Mouse (Mus musculus) limb, embryonic 11.5 days (tissue): Measurements from ENCODE around the gene Hemk1. TPM values are rescaled to one million over a fixed set of nuclear protein-coding genes. Genes with fewer than 3 reads are reported as not detected.

Source experiments
- ATAC-seq: fragments of 200-750 bp; cut with Nextera tagmentation; 2 replicates; pipeline ENCODE4 v1.8.0; 2017; ENCODE audit warnings: low read depth; ENCODE audit not compliant: insufficient number of reproducible peaks, low FRiP score, low TSS enrichment
- DNase-seq: peaks from one replicate; pipeline ENCODE4 v3.0.0-alpha.2; 2015; ENCODE audit warnings: low spot score
- H3K27ac ChIP-seq: fragments of 300-500 bp; sonication (generic); replicated peaks from 2 replicates; pipeline ENCODE4 v1.5.1; 2014; ENCODE audit warnings: low read depth, mild to moderate bottlenecking, low read length
- H3K27me3 ChIP-seq: fragments of 300-500 bp; sonication (generic); 2 replicates; pipeline ENCODE4 v1.6.1; 2014; ENCODE audit warnings: mild to moderate bottlenecking, low read length, mixed read lengths; ENCODE audit not compliant: control insufficient read depth, insufficient read depth
- H3K36me3 ChIP-seq: fragments of 300-500 bp; sonication (generic); 2 replicates; pipeline ENCODE4 v1.6.1; 2014; ENCODE audit warnings: mild to moderate bottlenecking, low read length, moderate library complexity, mixed read lengths; ENCODE audit not compliant: control insufficient read depth, insufficient read depth
- H3K4me1 ChIP-seq: fragments of 300-500 bp; sonication (generic); 2 replicates; pipeline ENCODE4 v1.6.1; 2014; ENCODE audit warnings: low read length, mixed read lengths; ENCODE audit not compliant: control insufficient read depth, insufficient read depth
- H3K4me2 ChIP-seq: fragments of 300-500 bp; sonication (generic); 2 replicates; pipeline ENCODE4 v1.6.1; 2014; ENCODE audit warnings: low read depth, mild to moderate bottlenecking, moderate library complexity; ENCODE audit not compliant: severe bottlenecking
- H3K4me3 ChIP-seq: fragments of 300-500 bp; sonication (generic); 2 replicates; pipeline ENCODE4 v1.5.1; 2014; ENCODE audit warnings: low read depth, low read length
- H3K9ac ChIP-seq: fragments of 300-500 bp; sonication (generic); 2 replicates; pipeline ENCODE4 v1.6.1; 2014; ENCODE audit warnings: mild to moderate bottlenecking, low read length
- H3K9me3 ChIP-seq: fragments of 300-500 bp; sonication (generic); 2 replicates; pipeline ENCODE4 v1.6.1; 2016; ENCODE audit warnings: low read length; ENCODE audit not compliant: control insufficient read depth
- WGBS: fragments of 180-500 bp; shearing (Covaris S2); extraction: QIAGEN DNeasy Blood & Tissue Kit; methylation state at CpG from one replicate; pipeline ENCODE4 v1.1.7; 2014; 5-methylcytosine and 5-hydroxymethylcytosine counted together
- polyA plus RNA-seq: library from polyadenylated mRNA; unstranded; fragments of >200 nt; fragmentation: Nextera tagmentation; extraction: Ambion mirVana; gene quantifications from 2 replicates; pipeline ENCODE4 v1.2.1, GENCODE M21; 2014

Hemk1 gene
- polyA plus RNA-seq, 1 experiment from 2014 or later = 10.0 TPM

DNA sequence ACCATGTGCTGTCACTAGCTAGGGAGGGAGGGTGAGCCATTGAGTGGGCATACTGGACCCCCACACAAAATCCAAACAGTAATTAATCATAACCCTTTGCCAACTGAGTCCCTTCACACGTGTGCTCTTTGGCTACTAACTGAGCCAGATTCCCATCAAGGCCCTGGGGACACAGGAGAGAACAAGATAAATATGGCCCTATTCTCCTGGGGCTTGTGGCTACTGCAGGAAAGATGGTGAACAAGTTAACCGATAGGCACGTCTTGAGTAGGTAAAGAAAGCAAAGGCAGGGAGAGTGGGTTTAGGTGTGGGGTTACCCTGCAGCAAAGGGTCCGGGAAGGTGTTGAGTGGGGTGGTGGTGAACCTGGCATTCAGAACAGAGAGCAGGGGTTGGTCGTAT lies 34.2 kb downstream of the Hemk1 start:
- Histone ChIP-seq H3K4me3 (no peak overlapping the region), H3K27ac (no peak overlapping the region), H3K36me3 (no peaks in the 10 kb centered on the region), H3K9me3 (no peaks in the 10 kb centered on the region), H3K27me3 (no peaks in the 10 kb centered on the region), H3K9ac (no peak overlapping the region), H3K4me1 (0 out of 2 replicates have a peak, but pooled peaks cover under 1% of the 10 kb centered on the region), H3K4me2 (no peak overlapping the region)
- WGBS = 85% methylated on average over 5 of the region's 5 CpGs
- DNase-seq = no peak
- ATAC-seq = no peak

DNA sequence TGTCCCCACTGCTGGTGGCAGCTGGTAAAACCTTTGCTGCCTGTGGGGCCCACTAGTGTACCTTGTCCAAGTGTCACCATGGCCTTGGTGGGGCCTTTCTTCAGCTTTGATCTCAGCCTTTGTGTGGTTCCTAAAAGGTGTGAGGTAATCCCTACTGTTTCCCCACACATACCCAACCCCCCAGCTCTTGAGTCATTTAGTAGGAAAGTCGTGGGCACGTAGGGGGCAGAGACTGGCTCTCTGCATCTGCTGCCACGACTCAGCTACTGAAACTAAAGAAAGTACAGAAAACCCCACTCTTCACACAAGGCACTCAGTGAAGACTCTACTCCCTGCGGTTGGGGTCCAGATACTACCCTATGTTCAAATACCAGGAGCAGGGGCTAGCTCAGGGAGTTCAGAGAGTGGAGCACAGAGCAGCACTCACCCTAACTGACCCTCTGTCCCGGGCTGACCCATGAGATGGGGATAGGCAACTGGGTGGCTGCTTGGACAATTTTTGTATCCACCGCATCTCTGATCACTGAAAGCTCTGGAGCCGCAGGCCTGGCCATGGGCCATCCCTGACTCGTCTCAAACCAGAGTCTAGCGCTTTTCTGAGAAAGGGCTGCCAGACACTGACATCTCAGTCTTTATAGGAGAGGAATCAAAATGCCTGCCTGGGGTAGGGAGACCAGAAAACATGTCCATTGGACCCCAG lies 34.9 kb downstream of the Hemk1 start:
- Histone ChIP-seq H3K27me3 (no peaks in the 10 kb centered on the region), H3K27ac (no peak overlapping the region), H3K9me3 (no peaks in the 10 kb centered on the region), H3K4me3 (no peak overlapping the region), H3K4me1 (0 out of 2 replicates have a peak, but pooled peaks cover 2% of the 10 kb centered on the region), H3K36me3 (no peaks in the 10 kb centered on the region), H3K9ac (no peak overlapping the region), H3K4me2 (no peak overlapping the region)
- ATAC-seq (no peak), DNase-seq (no peak)
- 77% methylated on average over 9 of the region's 9 CpGs for WGBS

DNA sequence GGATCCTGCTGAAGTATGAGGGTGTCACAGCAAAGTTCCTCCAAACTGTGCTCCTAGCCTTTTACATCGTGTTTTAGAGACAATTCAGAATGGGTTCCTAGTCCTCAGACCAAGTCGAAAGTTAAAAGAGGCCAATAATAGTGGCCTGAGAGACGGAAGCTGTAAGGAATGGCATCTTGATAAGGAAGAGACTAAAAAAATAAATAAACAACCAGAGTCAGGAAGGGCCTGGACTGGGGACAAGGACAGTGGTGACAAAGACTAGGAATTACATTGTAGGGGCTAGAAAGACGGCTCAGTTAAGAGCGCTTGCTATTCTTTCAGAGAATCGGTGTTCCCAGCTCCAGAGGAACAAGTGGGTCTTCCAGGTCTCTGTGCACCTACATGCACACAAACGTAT lies 35.6 kb downstream of the Hemk1 start:
- 63% methylated on average over 7 of the region's 7 CpGs for whole genome bisulfite sequencing
- no peaks in the 10 kb centered on the region for H3K36me3 ChIP-seq
- no peak overlapping the region for H3K4me2 ChIP-seq
- H3K4me3 ChIP-seq = no peak overlapping the region
- H3K9me3 ChIP-seq = no peaks in the 10 kb centered on the region
- no peak for ATAC-seq
- 0 out of 2 replicates have a peak, but pooled peaks cover 2% of the 10 kb centered on the region for H3K4me1 ChIP-seq
- H3K9ac ChIP-seq = no peak overlapping the region
- DNase-seq = no peak
- H3K27ac ChIP-seq = no peak overlapping the region
- H3K27me3 ChIP-seq = no peaks in the 10 kb centered on the region

DNA sequence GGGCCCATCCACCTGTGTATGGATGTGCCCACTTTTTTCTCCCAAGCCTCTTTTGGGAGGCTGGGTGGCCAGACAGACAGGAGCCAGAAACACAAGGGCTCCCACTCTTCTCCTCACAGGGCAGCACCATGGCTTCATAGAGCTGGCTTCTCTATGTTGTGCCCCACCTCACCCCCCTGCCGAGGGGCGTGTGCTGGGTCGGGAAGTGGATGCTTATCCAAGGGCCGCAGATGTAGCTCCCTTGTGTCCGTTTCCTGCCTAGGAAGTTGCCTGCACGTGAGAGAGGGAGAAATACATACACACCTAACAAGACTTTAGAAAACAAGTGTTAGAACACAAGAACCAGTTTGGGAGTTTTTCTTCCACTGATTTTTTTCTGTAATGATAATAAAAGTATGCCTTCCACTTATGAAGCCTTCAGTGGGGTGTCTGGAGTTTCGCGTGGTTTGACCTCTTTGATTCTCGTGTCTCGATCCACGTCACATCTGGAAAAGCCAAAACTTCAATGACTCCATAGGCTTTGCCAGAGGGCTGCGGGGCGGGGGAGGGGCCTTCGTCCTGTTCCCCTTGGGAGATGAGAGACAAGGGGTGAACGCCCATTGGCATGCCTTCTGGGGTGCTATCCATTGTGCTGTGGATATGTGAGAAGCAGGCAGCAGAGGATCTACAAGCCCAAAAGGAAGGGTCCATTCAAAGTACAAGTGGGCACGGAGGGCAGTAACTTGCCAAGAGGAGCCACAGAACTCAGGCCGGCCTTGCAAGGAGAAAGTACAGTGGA lies 36.4 kb downstream of the Hemk1 start:
- H3K4me1 ChIP-seq = 0 out of 2 replicates have a peak, but pooled peaks cover 8% of the 10 kb centered on the region
- DNase-seq (no peak), ATAC-seq (no peak)
- H3K4me2 ChIP-seq = no peak overlapping the region
- 84% methylated on average over 17 of the region's 17 CpGs for WGBS
- no peaks in the 10 kb centered on the region for H3K36me3 ChIP-seq
- no peak overlapping the region for H3K9ac ChIP-seq
- H3K4me3 ChIP-seq = no peak overlapping the region
- H3K27me3 ChIP-seq = no peaks in the 10 kb centered on the region
- H3K9me3 ChIP-seq = no peaks in the 10 kb centered on the region; the same call in 1 of the 2 replicates
- no peak overlapping the region for H3K27ac ChIP-seq

DNA sequence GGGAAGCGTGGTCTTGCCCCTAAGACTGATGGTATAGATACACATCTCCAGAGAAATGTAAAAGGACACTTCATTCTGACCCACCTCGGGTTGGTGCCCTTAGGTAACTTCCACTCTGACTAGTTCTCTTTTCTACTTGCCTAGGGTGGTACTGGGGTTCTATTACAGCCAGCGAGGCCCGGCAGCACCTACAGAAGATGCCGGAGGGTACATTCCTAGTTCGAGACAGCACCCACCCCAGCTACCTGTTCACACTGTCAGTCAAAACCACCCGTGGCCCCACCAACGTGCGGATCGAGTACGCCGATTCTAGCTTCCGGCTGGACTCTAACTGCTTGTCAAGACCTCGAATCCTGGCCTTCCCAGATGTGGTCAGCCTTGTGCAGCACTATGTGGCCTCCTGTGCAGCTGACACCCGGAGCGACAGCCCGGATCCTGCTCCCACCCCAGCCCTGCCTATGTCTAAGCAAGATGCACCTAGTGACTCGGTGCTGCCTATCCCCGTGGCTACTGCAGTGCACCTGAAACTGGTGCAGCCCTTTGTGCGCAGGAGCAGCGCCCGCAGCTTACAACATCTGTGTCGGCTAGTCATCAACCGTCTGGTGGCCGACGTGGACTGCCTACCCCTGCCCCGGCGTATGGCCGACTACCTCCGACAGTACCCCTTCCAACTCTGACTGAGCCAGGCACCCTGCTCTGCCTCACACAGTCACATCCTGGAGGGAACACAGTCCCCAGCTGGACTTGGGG lies 37.8 kb downstream of the Hemk1 start:
- Histone ChIP-seq H3K27me3 (no peaks in the 10 kb centered on the region), H3K27ac (no peak overlapping the region), H3K4me2 (no peak overlapping the region), H3K9me3 (no peaks in the 10 kb centered on the region; the same call in 1 of the 2 replicates), H3K4me1 (0 out of 2 replicates have a peak, but pooled peaks cover 8% of the 10 kb centered on the region), H3K9ac (no peak overlapping the region), H3K4me3 (no peak overlapping the region), H3K36me3 (no peaks in the 10 kb centered on the region)
- no peak for ATAC-seq
- 93% methylated on average over 30 of the region's 30 CpGs for WGBS
- DNase-seq = no peak

DNA sequence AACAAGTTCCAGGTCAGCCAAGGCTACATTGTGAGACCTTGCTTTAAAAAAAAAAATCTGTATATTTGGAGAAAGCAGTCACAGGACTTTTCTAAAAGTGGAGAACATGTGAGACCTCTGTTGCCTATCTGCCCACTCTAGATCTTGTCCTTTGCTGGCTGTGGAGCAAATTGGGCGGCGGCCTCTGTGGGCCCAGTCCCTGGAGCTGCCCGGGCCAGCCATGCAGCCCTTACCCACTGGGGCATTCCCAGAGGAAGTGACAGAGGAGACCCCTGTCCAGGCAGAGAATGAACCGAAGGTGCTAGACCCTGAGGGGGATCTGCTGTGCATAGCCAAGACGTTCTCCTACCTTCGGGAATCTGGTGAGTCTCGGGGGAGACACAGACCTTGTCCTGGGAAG lies 38.4 kb downstream of the Hemk1 start:
- no peak for ATAC-seq
- Histone ChIP-seq H3K9ac (no peak overlapping the region), H3K4me1 (0 out of 2 replicates have a peak, but pooled peaks cover 8% of the 10 kb centered on the region), H3K4me3 (no peak overlapping the region), H3K27ac (no peak overlapping the region), H3K36me3 (no peaks in the 10 kb centered on the region), H3K9me3 (no peaks in the 10 kb centered on the region; the same call in 1 of the 2 replicates), H3K4me2 (no peak overlapping the region), H3K27me3 (no peaks in the 10 kb centered on the region)
- no peak for DNase-seq
- 91% methylated on average over 7 of the region's 7 CpGs for WGBS

DNA sequence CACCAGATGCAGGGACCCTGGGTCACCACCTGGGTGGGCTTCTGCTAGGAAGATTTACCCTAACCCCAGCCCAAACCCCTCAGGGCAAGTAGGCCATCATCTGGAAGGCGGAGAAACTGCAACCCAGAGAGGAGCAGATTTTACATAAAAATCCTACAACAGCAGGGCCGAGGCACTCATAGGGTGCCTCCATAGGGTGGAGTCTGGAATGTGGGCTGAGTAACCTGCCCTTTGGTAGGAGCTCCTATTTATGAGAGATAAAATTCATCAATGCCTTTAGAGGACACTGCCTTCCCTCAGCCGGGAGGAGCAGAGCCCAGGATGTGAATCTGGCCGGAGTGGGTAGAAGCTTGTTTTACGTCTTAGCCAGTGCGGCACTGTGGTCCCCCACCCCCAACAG lies 39.3 kb downstream of the Hemk1 start:
- Histone ChIP-seq H3K4me1 (0 out of 2 replicates have a peak, but pooled peaks cover 8% of the 10 kb centered on the region), H3K9ac (no peak overlapping the region), H3K9me3 (no peaks in the 10 kb centered on the region; the same call in 1 of the 2 replicates), H3K27ac (no peak overlapping the region), H3K27me3 (no peaks in the 10 kb centered on the region), H3K4me2 (no peak overlapping the region), H3K36me3 (no peaks in the 10 kb centered on the region), H3K4me3 (no peak overlapping the region)
- DNase-seq = no peak
- ATAC-seq = no peak
- 87% methylated on average over 6 of the region's 6 CpGs for WGBS
